Mouse (Mus musculus) midbrain, postnatal 0 days (tissue): ENCODE measurements at regions not wholly inside any gene's neighbourhood (a gene's known extent, or its start where the extent isn't known, plus 50 kb on each side); places are given as distances from the start of the nearest gene placed in this dataset.

ENCODE experiments used
- ATAC-seq: fragments of 200-750 bp; cut with Nextera tagmentation; 2 replicates; pipeline ENCODE4 v1.8.0; 2017; ENCODE audit warnings: moderate number of reproducible peaks, mild to moderate bottlenecking, moderate TSS enrichment, moderate library complexity; ENCODE audit not compliant: low FRiP score
- DNase-seq: peaks from one replicate; pipeline ENCODE4 v3.0.0-alpha.2; 2015; ENCODE audit warnings: low spot score
- H3K27ac ChIP-seq: fragments of 300-500 bp; sonication (generic); 2 replicates; pipeline ENCODE4 v1.5.1; 2014; ENCODE audit warnings: low read depth, mild to moderate bottlenecking, low read length, mixed read lengths
- H3K27me3 ChIP-seq: fragments of 300-500 bp; sonication (generic); 2 replicates; pipeline ENCODE4 v1.6.1; 2014; ENCODE audit warnings: low read length, control low read depth, mixed read lengths; ENCODE audit not compliant: insufficient read depth
- H3K36me3 ChIP-seq: fragments of 300-500 bp; sonication (generic); 2 replicates; pipeline ENCODE4 v1.6.1; 2014; ENCODE audit warnings: low read length, control low read depth, mixed read lengths; ENCODE audit not compliant: insufficient read depth
- H3K4me1 ChIP-seq: fragments of 300-500 bp; sonication (generic); 2 replicates; pipeline ENCODE4 v1.6.1; 2014; ENCODE audit warnings: mild to moderate bottlenecking, control low read depth, antibody characterized with exemption, low read length, mixed read lengths; ENCODE audit not compliant: insufficient read depth
- H3K4me2 ChIP-seq: fragments of 300-500 bp; sonication (generic); 2 replicates; pipeline ENCODE4 v1.6.1; 2014; ENCODE audit warnings: low read depth, mild to moderate bottlenecking, low read length, mixed read lengths; ENCODE audit not compliant: poor library complexity, severe bottlenecking
- H3K4me3 ChIP-seq: fragments of 300-500 bp; sonication (generic); 2 replicates; pipeline ENCODE4 v1.5.1; 2014; ENCODE audit warnings: low read depth, mild to moderate bottlenecking, low read length, moderate library complexity
- H3K9ac ChIP-seq: fragments of 300-500 bp; sonication (generic); replicated peaks from 2 replicates; pipeline ENCODE4 v1.6.1; 2014; ENCODE audit warnings: mild to moderate bottlenecking, low read length, moderate library complexity, mixed read lengths; ENCODE audit not compliant: poor library complexity, severe bottlenecking
- H3K9me3 ChIP-seq: fragments of 300-500 bp; sonication (generic); 2 replicates; pipeline ENCODE4 v1.6.1; 2016; ENCODE audit warnings: low read length, control low read depth
- CTCF ChIP-seq: IDR thresholded peaks from 2 replicates; pipeline ENCODE4 v1.5.1; 2016; ENCODE audit warnings: antibody characterized with exemption, mild to moderate bottlenecking
- WGBS: fragments of 180-500 bp; shearing (Covaris S2); extraction: QIAGEN DNeasy Blood & Tissue Kit; methylation state at CpG from one replicate; pipeline ENCODE4 v1.1.7; 2014; 5-methylcytosine and 5-hydroxymethylcytosine counted together

DNA sequence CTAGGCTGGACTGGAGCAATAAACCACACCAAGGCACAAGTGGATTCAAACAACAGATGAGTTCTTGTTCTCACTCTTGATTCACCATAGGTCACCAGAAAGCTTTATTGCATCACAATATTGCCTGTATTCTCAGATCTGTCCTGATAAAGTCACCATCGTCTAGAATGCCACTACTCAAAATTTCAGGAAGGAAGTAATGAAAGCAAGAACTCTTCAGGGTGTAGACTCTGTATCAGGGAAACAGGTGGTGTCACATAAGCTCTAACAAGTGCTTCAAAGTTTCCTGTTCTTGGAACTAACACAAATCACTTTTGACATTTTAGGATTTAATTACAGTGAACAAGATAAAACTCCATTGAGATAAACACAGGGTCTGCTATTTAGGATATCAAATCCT, 52.2 kb upstream of the Tars start:
- Histone ChIP-seq H3K4me3 (no peak overlapping the region), H3K9ac (no peak overlapping the region), H3K9me3 (no peaks in the 10 kb centered on the region), H3K27me3 (no peaks in the 10 kb centered on the region), H3K27ac (no peak overlapping the region), H3K36me3 (no peaks in the 10 kb centered on the region), H3K4me1 (no peaks in the 10 kb centered on the region), H3K4me2 (no peak overlapping the region)
- no peak for ATAC-seq
- no peak for TF ChIP-seq CTCF
- DNase-seq: no peak
- 87% methylated on average over 1 of the region's 1 CpGs for WGBS
